9 mouse cellular contexts compared by ENCODE assay signal in genomic region chr3:7010294-7011087, GRCm38 (mm10).
DNase-seq lines count a peak whose midpoint lies in the region; ATAC-seq and TF ChIP-seq lines count a peak whose summit lies in the region.
"Had no signal": no experiment of that assay in that cellular context is flagged by ENCODE, and none has a peak within 500 bp of the region (broad histone marks: within the 10 kb centered on the region; RNA-seq: fewer than 3 reads in every experiment).

No protein-coding gene starts in this region.

- no peaks in the 10 kb centered on the region for H3K27me3 ChIP-seq in intestine, postnatal 0 days (replicated peaks; ENCODE audit: control insufficient read depth, insufficient read depth, low read length)
- H3K27me3 ChIP-seq in intestine, embryonic 15.5 days (replicated peaks): no peaks in the 10 kb centered on the region
- no peaks in the 10 kb centered on the region for H3K27me3 ChIP-seq in hindbrain, embryonic 10.5 days (ENCODE audit: insufficient read depth, poor library complexity, severe bottlenecking)
- no peaks in the 10 kb centered on the region for H3K27me3 ChIP-seq in neural tube, embryonic 12.5 days (replicated peaks)
- H3K27me3 ChIP-seq: lung, embryonic 15.5 days had no signal

- no peaks in the 10 kb centered on the region for H3K4me1 ChIP-seq in intestine, postnatal 0 days (replicated peaks; ENCODE audit: control insufficient read depth, insufficient read depth, low read length)
- no peaks in the 10 kb centered on the region for H3K4me1 ChIP-seq in intestine, embryonic 15.5 days (replicated peaks)
- H3K4me1 ChIP-seq in hindbrain, embryonic 10.5 days (replicated peaks): peaks cover 17% of the 10 kb centered on the region
- no peaks in the 10 kb centered on the region for H3K4me1 ChIP-seq in neural tube, embryonic 12.5 days
- H3K4me1 ChIP-seq: lung, embryonic 15.5 days had no signal

- DNase-seq in brain, adult 2 months (ENCODE audit: low read depth, low spot score): peak; percentile 37
- DNase-seq in hindbrain, embryonic 10.5 days (ENCODE audit: low spot score): peak; percentile 10
- no peak for DNase-seq in adrenal gland, postnatal 4 days (ENCODE audit: low spot score in 2 of 2)
- DNase-seq in urinary bladder, postnatal 36 days (ENCODE audit: low spot score in 2 of 2): no peak
- DNase-seq in gastrocnemius, adult 8-10 months (ENCODE audit: low spot score in 2 of 2): no peak

- H3K4me2 ChIP-seq in intestine, postnatal 0 days (replicated peaks; ENCODE audit: low read depth): no peak overlapping the region
- no peak overlapping the region for H3K4me2 ChIP-seq in intestine, embryonic 15.5 days (replicated peaks)
- H3K4me2 ChIP-seq in neural tube, embryonic 12.5 days (replicated peaks): no peak overlapping the region
- H3K4me2 ChIP-seq: lung, embryonic 15.5 days had no signal

- ATAC-seq in intestine, postnatal 0 days: no peak
- ATAC-seq in intestine, embryonic 15.5 days: no peak
- ATAC-seq in neural tube, embryonic 12.5 days (ENCODE audit: low FRiP score, low read depth): peak; percentile 66; the same call in 1 of the 2 replicates

- peak; percentile 57 for TF ChIP-seq CTCF in intestine, postnatal 0 days (IDR thresholded peaks at IDR 0.05; ENCODE audit: low read depth)

- 55% methylated on average over 7 of the region's 7 CpGs for WGBS in intestine, postnatal 0 days
- 60% methylated on average over 7 of the region's 7 CpGs for WGBS in intestine, embryonic 15.5 days
- WGBS in hindbrain, embryonic 10.5 days: 49% methylated on average over 7 of the region's 7 CpGs
- 54% methylated on average over 7 of the region's 7 CpGs for WGBS in neural tube, embryonic 12.5 days

- H3K36me3 ChIP-seq in intestine, postnatal 0 days (ENCODE audit: control insufficient read depth, insufficient read depth): no peaks in the 10 kb centered on the region
- no peaks in the 10 kb centered on the region for H3K36me3 ChIP-seq in intestine, embryonic 15.5 days
- H3K36me3 ChIP-seq in hindbrain, embryonic 10.5 days: no peaks in the 10 kb centered on the region
- H3K36me3 ChIP-seq in neural tube, embryonic 12.5 days: no peaks in the 10 kb centered on the region
- H3K36me3 ChIP-seq: lung, embryonic 15.5 days had no signal

- no peak overlapping the region for H3K9ac ChIP-seq in intestine, postnatal 0 days (ENCODE audit: low read depth, low read length)
- H3K9ac ChIP-seq in intestine, embryonic 15.5 days: no peak overlapping the region
- H3K9ac ChIP-seq in neural tube, embryonic 12.5 days: no peak overlapping the region
- H3K9ac ChIP-seq: lung, embryonic 15.5 days had no signal

- no peak overlapping the region for H3K27ac ChIP-seq in intestine, postnatal 0 days (ENCODE audit: low read depth, low read length)
- H3K27ac ChIP-seq in intestine, embryonic 15.5 days: no peak overlapping the region
- peak overlapping the region; percentile 56 for H3K27ac ChIP-seq in hindbrain, embryonic 10.5 days
- H3K27ac ChIP-seq in neural tube, embryonic 12.5 days: no peak overlapping the region
- H3K27ac ChIP-seq: lung, embryonic 15.5 days had no signal

- H3K4me3 ChIP-seq in intestine, postnatal 0 days (ENCODE audit: low read depth, low read length): no peak overlapping the region
- no peak overlapping the region for H3K4me3 ChIP-seq in intestine, embryonic 15.5 days (replicated peaks)
- no peak overlapping the region for H3K4me3 ChIP-seq in hindbrain, embryonic 10.5 days
- no peak overlapping the region for H3K4me3 ChIP-seq in neural tube, embryonic 12.5 days
- H3K4me3 ChIP-seq: lung, embryonic 15.5 days had no signal

- H3K9me3 ChIP-seq in intestine, postnatal 0 days (ENCODE audit: control insufficient read depth): no peaks in the 10 kb centered on the region
- H3K9me3 ChIP-seq in intestine, embryonic 15.5 days: no peaks in the 10 kb centered on the region
- no peaks in the 10 kb centered on the region for H3K9me3 ChIP-seq in hindbrain, embryonic 10.5 days
- H3K9me3 ChIP-seq in neural tube, embryonic 12.5 days: no peaks in the 10 kb centered on the region
- H3K9me3 ChIP-seq: lung, embryonic 15.5 days had no signal

Comparison
In these comparisons a context has a peak if more than half of its experiments do, and no peak if none do; other contexts are left out.
1. DNase-seq: peak in brain, adult 2 months (single experiment) and hindbrain, embryonic 10.5 days (single experiment); none in adrenal gland, postnatal 4 days (0 of 2), urinary bladder, postnatal 36 days (0 of 2) and gastrocnemius, adult 8-10 months (0 of 2).